Mouse (Mus musculus): Measurements from ENCODE around the gene Tmem161a. TPM values are rescaled to one million over a fixed set of nuclear protein-coding genes. Genes with fewer than 3 reads are reported as not detected.
A peak's percentile ranks its signal among the peaks of the same experiment; 100 is the strongest.

Gene Tmem161a
- total and polyA plus RNA-seq, 2 experiments from 2014 or later = 132 to 155 TPM

DNA sequence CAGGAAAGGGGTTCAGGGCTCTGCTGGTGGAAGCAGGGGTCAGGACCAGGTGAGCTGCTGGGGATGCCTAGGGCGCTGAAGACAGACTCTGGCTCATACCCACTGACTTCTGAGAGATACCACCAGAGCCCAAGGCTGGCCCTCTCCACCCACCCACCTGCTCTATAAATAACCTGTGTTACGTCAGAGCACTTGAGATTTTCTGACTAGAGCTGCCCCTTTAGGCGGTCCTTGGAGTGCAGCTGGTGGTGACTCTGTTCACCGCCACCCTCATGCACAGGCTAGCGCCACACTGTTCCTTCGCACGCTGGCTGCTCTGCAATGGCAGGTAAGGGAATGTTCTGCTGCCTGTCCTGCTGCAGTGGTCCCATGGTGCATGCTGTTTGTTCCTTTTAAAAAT lies 1.9 kb downstream of the Tmem161a start:
- peak overlapping the region; percentile 6; the same call in 1 of the 2 replicates for H3K4me3 ChIP-seq (ENCODE audit: low read depth, low read length)
- TF ChIP-seq EP300 (IDR thresholded peaks at IDR 0.05; ENCODE audit: low read depth) (no peak), CTCF (IDR thresholded peaks at IDR 0.05; ENCODE audit: low read depth) (no peak)
- H3K9ac ChIP-seq (replicated peaks; ENCODE audit: low read depth, low read length) = no peak overlapping the region
- H3K4me1 ChIP-seq (ENCODE audit: control insufficient read depth, insufficient read depth) = peaks cover 16% of the 10 kb centered on the region
- H3K4me2 ChIP-seq (ENCODE audit: low read depth, low read length) = peak overlapping the region; percentile 42
- peaks cover 12% of the 10 kb centered on the region for H3K36me3 ChIP-seq (replicated peaks; ENCODE audit: control insufficient read depth, insufficient read depth, low read length)
- peak; percentile 85 for DNase-seq (ENCODE audit: low spot score)
- peak; percentile 75 for ATAC-seq (ENCODE audit: insufficient read depth, low read depth)
- WGBS = 48% methylated on average over 7 of the region's 7 CpGs
- peak overlapping the region; percentile 69 for H3K27ac ChIP-seq (ENCODE audit: low read depth)
- no peaks in the 10 kb centered on the region for H3K27me3 ChIP-seq (ENCODE audit: control insufficient read depth, insufficient read depth, low read length)
- H3K9me3 ChIP-seq (replicated peaks; ENCODE audit: control insufficient read depth, low read length) = no peaks in the 10 kb centered on the region

DNA sequence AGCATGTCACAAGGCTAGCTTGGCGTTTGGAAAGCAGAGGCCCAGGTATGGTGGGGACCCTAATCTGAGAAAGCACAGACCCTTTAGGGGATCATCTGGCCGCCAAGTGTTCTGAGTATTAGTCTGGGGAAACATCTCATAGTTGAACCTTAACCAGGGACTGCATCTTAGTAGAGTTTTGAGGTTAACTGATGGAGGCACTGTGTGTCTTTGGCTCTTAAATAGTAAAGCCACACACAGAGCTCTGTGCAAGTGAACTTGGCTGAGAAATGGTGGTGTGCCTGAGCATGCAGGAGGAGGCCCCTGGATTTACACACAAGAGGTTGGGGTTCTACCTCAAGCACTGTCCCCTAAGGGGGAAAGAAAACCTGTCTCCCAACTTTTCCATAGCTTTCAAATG lies 6.1 kb downstream of the Tmem161a start:
- no peak overlapping the region for H3K27ac ChIP-seq (ENCODE audit: low read depth)
- TF ChIP-seq CTCF (IDR thresholded peaks at IDR 0.05; ENCODE audit: low read depth) (no peak), EP300 (IDR thresholded peaks at IDR 0.05; ENCODE audit: low read depth) (no peak)
- WGBS = 86% methylated on average over 2 of the region's 2 CpGs
- H3K36me3 ChIP-seq (replicated peaks; ENCODE audit: control insufficient read depth, insufficient read depth, low read length) = peaks cover 36% of the 10 kb centered on the region
- H3K4me1 ChIP-seq (ENCODE audit: control insufficient read depth, insufficient read depth) = peaks cover 13% of the 10 kb centered on the region; the same call in 1 of the 2 replicates
- no peaks in the 10 kb centered on the region for H3K27me3 ChIP-seq (ENCODE audit: control insufficient read depth, insufficient read depth, low read length)
- H3K9ac ChIP-seq (replicated peaks; ENCODE audit: low read depth, low read length) = no peak overlapping the region
- no peak overlapping the region for H3K4me3 ChIP-seq (ENCODE audit: low read depth, low read length)
- H3K4me2 ChIP-seq (ENCODE audit: low read depth, low read length) = no peak overlapping the region
- no peak for DNase-seq (ENCODE audit: low spot score)
- no peaks in the 10 kb centered on the region for H3K9me3 ChIP-seq (replicated peaks; ENCODE audit: control insufficient read depth, low read length)
- ATAC-seq (ENCODE audit: insufficient read depth, low read depth) = no peak

DNA sequence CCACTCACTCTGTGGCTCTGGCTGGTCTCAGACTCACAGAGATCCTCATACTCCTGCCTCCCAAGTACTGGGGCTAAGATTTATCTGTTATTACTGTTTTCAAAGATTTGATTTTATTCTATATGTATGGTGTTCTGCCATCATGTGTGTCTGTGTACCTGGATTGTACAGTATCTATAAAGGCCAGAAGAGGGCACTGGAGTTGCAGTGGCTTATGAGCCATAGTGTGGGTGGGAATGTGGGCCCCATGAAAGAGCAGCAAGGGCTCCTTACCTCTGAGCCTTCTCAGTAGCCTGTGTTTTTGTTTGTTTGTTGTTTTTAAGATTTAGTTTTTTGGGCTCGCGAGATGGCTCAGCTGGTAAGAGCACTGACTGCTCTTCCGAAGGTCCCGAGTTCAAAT lies 6.9 kb downstream of the Tmem161a start:
- WGBS = 97% methylated on average over 4 of the region's 4 CpGs
- TF ChIP-seq EP300 (IDR thresholded peaks at IDR 0.05; ENCODE audit: low read depth) = no peak
- peak; percentile 52 for TF ChIP-seq CTCF (IDR thresholded peaks at IDR 0.05; ENCODE audit: low read depth)
- Histone ChIP-seq H3K27ac (ENCODE audit: low read depth) (no peak overlapping the region), H3K9me3 (replicated peaks; ENCODE audit: control insufficient read depth, low read length) (no peaks in the 10 kb centered on the region), H3K4me2 (ENCODE audit: low read depth, low read length) (no peak overlapping the region), H3K4me3 (ENCODE audit: low read depth, low read length) (no peak overlapping the region), H3K4me1 (ENCODE audit: control insufficient read depth, insufficient read depth) (peaks cover 8% of the 10 kb centered on the region; the same call in 1 of the 2 replicates), H3K36me3 (replicated peaks; ENCODE audit: control insufficient read depth, insufficient read depth, low read length) (peaks cover 36% of the 10 kb centered on the region), H3K9ac (replicated peaks; ENCODE audit: low read depth, low read length) (no peak overlapping the region), H3K27me3 (ENCODE audit: control insufficient read depth, insufficient read depth, low read length) (no peaks in the 10 kb centered on the region)
- DNase-seq (ENCODE audit: low spot score) (no peak), ATAC-seq (ENCODE audit: insufficient read depth, low read depth) (no peak)

DNA sequence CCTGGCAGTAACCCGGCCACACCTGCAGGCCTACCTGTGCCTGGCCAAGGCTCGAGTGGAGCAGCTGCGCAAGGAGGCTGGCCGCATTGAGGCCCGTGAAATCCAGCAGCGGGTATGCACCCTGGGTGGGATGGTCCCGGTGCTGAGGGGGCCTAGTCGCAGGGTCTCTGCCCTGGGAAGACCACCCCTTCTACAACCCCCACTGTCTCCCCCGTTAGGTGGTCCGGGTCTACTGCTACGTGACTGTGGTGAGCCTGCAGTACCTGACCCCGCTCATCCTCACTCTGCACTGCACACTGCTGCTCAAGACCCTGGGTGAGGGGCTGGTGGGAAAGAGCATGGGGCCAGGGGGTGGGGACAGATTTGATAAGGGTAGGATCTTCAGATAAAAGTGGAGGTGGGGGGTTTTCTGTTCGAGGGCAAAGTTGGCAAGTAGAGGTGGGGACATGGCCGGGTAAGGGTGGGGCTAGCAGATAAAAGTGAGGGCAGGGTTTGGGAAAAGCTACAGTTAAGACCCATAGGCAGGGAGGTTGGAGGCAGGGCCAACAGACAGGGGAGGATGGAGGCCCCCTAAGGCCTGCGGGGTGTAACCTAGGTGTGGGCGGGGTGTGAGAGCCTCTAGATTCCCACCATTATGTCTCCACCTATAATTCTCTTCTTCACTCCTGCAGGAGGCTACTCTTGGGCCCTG lies 9.2 kb downstream of the Tmem161a start:
- no peak overlapping the region for H3K4me2 ChIP-seq (ENCODE audit: low read depth, low read length)
- H3K27me3 ChIP-seq (ENCODE audit: control insufficient read depth, insufficient read depth, low read length) = no peaks in the 10 kb centered on the region
- DNase-seq (ENCODE audit: low spot score) = no peak
- H3K9ac ChIP-seq (replicated peaks; ENCODE audit: low read depth, low read length) = no peak overlapping the region
- TF ChIP-seq CTCF (IDR thresholded peaks at IDR 0.05; ENCODE audit: low read depth) (no peak), EP300 (IDR thresholded peaks at IDR 0.05; ENCODE audit: low read depth) (no peak)
- no peaks in the 10 kb centered on the region for H3K4me1 ChIP-seq (ENCODE audit: control insufficient read depth, insufficient read depth)
- H3K36me3 ChIP-seq (replicated peaks; ENCODE audit: control insufficient read depth, insufficient read depth, low read length) = peaks cover 36% of the 10 kb centered on the region
- no peak overlapping the region for H3K4me3 ChIP-seq (ENCODE audit: low read depth, low read length)
- no peaks in the 10 kb centered on the region for H3K9me3 ChIP-seq (replicated peaks; ENCODE audit: control insufficient read depth, low read length)
- 75% methylated on average over 16 of the region's 16 CpGs for WGBS
- no peak overlapping the region for H3K27ac ChIP-seq (ENCODE audit: low read depth)
- no peak for ATAC-seq (ENCODE audit: insufficient read depth, low read depth)

DNA sequence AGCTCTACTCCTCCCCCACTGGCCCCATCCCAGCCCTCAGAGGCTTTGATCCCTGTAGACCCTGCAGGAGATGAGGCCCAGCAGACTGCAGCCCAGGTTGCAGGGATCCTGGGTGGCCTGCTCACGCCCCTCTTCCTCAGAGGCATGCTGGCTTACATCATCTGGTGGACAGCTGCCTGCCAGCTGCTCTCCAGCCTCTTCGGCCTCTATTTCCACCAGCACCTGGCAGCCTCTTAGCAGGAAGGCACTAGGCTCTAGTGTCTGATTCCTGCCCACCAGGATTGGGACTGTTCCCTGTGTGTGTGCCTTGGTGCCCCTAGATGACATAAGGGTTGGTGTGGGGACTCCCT lies 9.7 kb downstream of the Tmem161a start:
- Histone ChIP-seq H3K9ac (replicated peaks; ENCODE audit: low read depth, low read length) (no peak overlapping the region), H3K27ac (ENCODE audit: low read depth) (no peak overlapping the region), H3K4me2 (ENCODE audit: low read depth, low read length) (no peak overlapping the region), H3K9me3 (replicated peaks; ENCODE audit: control insufficient read depth, low read length) (no peaks in the 10 kb centered on the region), H3K4me1 (ENCODE audit: control insufficient read depth, insufficient read depth) (no peaks in the 10 kb centered on the region), H3K36me3 (replicated peaks; ENCODE audit: control insufficient read depth, insufficient read depth, low read length) (peaks cover 36% of the 10 kb centered on the region), H3K27me3 (ENCODE audit: control insufficient read depth, insufficient read depth, low read length) (no peaks in the 10 kb centered on the region), H3K4me3 (ENCODE audit: low read depth, low read length) (no peak overlapping the region)
- DNase-seq (ENCODE audit: low spot score) = no peak
- 38% methylated on average over 2 of the region's 2 CpGs for WGBS
- peak; percentile 2; the same call in 1 of the 2 replicates for ATAC-seq (ENCODE audit: insufficient read depth, low read depth)
- TF ChIP-seq EP300 (IDR thresholded peaks at IDR 0.05; ENCODE audit: low read depth) (no peak), CTCF (IDR thresholded peaks at IDR 0.05; ENCODE audit: low read depth) (no peak)

DNA sequence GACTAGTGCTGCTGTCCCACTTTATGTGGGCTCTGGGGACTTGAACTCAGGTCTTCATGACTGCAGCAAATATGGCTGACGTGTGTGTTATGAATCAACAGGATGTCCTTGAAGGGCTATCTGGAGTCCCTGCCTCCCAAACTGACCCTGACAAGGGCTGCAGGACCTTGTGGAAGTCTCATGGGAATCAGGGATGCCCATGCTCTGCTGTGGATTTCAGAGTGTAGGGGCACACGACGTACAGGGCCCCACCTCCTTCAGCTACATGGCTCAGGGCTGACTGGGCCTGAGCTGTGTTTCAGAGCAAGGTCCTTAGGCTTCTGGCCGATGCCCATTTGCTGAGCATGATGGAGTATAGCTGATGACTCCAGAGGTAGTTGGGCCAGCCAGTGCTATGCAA lies 11.0 kb downstream of the Tmem161a start:
- 78% methylated on average over 4 of the region's 4 CpGs for WGBS
- Histone ChIP-seq H3K36me3 (replicated peaks; ENCODE audit: control insufficient read depth, insufficient read depth, low read length) (peaks cover 40% of the 10 kb centered on the region), H3K9me3 (replicated peaks; ENCODE audit: control insufficient read depth, low read length) (no peaks in the 10 kb centered on the region), H3K4me1 (ENCODE audit: control insufficient read depth, insufficient read depth) (no peaks in the 10 kb centered on the region), H3K4me3 (ENCODE audit: low read depth, low read length) (no peak overlapping the region), H3K4me2 (ENCODE audit: low read depth, low read length) (no peak overlapping the region), H3K9ac (replicated peaks; ENCODE audit: low read depth, low read length) (no peak overlapping the region), H3K27me3 (ENCODE audit: control insufficient read depth, insufficient read depth, low read length) (no peaks in the 10 kb centered on the region), H3K27ac (ENCODE audit: low read depth) (no peak overlapping the region)
- DNase-seq (ENCODE audit: low spot score) = no peak
- ATAC-seq (ENCODE audit: insufficient read depth, low read depth) = no peak
- no peak for TF ChIP-seq CTCF (IDR thresholded peaks at IDR 0.05; ENCODE audit: low read depth)
- no peak for TF ChIP-seq EP300 (IDR thresholded peaks at IDR 0.05; ENCODE audit: low read depth)

Measured in heart, postnatal 0 days (tissue).